Mouse (Mus musculus): ENCODE results near the gene Evi5l.
"Not testable (repeated sequence)": the region's sequence is repeated elsewhere in the genome, so short reads cannot be mapped to it uniquely, and the experiment has no call there.

Evi5l gene

DNA sequence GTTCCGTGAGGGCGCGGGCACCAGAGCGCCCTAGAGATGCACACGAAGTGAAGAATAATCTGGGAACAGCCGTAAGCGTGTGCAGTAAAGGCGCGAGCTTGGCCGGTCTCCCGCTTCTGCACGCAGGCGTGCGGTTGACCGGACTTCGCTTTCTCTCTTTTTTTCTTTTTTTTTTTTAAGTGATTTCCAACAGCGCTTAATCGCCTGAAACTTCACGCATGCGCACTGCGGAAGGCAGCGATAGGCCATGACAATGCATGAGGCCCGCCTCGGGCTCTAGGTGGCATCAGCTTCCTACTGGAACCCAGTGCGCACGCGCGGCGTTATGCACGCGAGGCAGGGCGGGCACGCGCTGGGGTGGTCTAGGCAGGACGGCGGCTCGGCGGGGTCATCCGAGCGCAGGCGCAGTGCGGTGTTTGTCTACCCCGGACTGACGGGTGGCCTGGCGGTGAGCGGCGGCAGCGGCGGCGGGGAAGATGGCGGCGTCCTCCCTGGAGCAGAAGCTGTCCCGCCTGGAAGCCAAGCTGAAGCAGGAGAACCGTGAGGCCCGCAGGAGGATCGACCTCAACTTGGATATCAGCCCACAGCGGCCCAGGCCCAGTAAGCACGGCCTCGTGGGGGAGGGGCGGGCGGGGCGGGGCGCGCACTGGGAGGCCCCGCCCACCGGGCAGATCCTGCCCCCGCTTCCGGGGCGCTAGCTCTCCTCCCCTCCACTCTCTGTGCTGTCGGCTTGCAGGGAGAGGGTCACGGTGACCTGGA lies 72.2 kb downstream of the Evi5l start, which contains the start of the genes Map2k7 and Gm49320:
Map2k7 (plus strand) TSS at position 307 of the 759 bp plus-strand sequence.
Gm49320 (plus strand) TSS at position 432 of the 759 bp plus-strand sequence.
- DNase-seq (ENCODE audit: low read depth, low spot score) = peak; percentile 93

DNA sequence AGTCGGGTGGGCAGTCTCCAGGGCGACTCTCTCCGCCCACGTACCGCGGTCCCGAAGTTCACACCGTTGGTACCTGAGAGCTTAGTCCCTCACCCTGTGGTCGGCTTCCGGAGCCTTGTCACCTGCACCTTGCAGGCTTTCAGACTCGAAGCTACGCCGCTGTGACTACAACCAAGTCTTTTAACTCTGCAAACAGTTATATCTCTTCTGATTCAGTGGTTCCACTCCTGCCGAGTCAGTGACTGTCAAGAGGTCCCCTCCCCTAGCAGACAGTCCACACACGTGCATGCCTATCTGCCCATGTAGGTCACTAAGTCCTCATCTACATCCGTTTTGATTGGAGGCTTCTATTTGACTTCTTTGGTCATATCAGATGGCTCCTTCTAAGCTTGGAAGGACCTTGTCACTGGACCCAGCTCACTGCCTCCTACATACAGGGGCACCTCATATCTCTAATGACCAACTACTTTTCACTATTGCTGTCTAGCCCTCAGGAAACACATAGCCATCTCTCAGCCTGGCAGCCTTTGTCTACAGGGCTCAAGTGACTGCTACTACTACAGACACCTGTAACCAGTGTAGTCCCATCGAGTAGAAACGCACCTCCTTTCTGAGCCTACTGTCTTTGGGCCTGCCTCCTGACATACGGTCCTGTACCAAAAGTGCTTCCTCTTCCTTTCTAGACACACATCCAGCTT lies 73.0 kb downstream of the Evi5l start:
- DNase-seq (ENCODE audit: low read depth, low spot score) = peak; percentile 32

DNA sequence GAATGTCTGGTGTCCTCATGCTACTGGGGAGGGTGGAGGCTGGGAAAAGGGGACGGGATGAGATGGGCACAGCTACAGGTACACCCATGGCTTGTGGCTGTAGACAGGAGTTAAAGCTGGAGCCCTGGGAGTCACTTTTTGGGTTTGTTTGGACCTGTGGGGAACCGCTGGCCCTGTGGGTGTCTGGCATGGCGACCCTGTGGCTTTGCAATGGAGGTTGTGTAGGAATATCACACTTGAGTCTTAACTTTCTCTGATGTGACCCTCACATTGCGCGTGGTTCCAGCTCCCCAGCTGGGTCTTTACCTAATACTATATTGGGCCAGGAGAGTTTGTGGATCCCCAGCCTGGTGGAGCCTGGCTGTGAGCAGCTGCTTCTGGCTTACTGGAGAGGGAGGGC lies 78.7 kb downstream of the Evi5l start:
- DNase-seq (ENCODE audit: low read depth, low spot score) = no peak

DNA sequence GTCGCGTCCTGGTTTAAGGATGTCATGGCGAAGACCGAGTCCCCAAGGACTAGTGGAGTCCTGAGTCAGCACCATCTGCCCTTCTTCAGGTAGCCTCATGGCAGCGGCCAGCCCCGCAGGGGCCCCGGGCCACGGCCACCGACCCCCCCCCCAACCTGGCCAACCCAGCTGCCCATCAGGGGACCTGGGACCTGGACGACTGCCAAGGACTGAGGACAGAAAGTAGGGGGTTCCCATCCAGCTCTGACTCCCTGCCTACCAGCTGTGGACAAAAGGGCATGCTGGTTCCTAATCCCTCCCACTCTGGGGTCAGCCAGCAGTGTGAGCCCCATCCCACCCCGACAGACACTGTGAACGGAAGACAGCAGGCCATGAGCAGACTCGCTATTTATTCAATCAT lies 79.4 kb downstream of the Evi5l start:
- DNase-seq (ENCODE audit: low read depth, low spot score) = no peak

DNA sequence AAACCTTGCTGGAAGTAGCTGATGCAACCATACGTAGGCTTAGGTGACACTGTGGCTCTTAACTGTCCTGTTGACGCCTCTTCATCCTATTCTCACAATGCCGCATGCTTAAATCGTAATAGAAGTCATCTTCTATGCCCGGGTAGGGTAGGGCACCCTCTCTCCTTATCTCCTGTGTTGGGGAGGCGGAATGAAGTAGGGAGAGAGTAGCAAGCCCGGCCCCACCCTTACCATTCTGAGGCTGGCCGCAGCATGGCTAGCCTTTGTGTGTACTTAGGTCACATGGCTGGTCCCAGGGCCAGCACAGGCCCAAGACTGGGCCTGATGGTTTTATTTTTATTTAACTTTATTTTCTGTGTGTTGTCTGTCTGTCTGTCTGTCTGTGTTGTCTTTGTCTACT lies 80.9 kb downstream of the Evi5l start:
- no peak for DNase-seq (ENCODE audit: low read depth, low spot score)

DNA sequence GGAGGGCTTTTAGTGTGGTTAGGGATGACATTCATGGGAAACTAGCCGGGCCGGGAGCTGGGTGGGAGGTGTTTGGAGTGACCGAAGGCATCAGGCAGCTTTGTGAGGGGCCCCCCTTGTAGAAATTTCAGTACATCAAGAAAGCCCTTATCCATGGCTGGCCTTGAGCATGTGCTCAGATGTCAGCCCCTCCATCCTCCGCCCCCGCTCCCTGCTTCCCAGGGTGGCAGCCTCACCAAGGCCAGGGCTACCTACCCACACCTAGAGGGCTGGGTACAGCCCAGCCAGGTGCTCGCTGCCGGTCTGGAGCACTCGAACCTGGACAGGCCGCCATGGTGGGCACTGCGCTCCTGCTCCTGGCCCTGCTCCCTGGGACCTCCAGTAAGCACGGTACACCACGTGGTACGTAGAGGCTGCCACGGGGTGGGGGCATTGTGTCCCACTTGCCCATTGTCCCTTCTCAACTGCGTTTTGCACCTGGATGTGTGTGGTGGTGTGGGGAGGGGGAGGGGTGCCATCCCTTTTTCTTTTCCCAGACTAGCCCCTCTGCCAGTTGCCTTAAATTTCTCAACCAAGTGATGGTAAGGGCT lies 81.7 kb downstream of the Evi5l start, which contains the start of gene Tgfbr3l:
Tgfbr3l (plus strand) TSS at position 264 of the 590 bp plus-strand sequence.
- no peak for DNase-seq (ENCODE audit: low read depth, low spot score)

DNA sequence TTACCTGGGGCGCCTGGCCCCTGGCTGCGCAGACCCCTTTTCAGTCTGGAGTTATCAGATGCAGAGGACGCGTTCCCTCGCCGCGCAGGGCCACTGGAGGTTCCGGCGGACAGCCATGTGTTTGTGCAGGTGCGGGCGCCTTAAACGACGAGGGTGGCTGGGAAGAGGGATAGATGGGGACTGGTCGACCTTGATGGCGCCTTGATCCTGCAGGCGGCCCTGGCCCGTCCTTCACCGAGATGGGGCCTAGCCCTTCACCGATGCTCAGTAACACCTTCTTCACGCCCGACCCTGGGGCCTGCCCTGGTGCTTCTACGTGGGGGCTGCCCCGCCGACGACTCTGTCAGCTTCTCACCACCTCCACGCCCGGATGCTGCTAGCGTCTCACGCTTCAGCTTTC lies 82.8 kb downstream of the Evi5l start:
- DNase-seq (ENCODE audit: low read depth, low spot score) = no peak

DNA sequence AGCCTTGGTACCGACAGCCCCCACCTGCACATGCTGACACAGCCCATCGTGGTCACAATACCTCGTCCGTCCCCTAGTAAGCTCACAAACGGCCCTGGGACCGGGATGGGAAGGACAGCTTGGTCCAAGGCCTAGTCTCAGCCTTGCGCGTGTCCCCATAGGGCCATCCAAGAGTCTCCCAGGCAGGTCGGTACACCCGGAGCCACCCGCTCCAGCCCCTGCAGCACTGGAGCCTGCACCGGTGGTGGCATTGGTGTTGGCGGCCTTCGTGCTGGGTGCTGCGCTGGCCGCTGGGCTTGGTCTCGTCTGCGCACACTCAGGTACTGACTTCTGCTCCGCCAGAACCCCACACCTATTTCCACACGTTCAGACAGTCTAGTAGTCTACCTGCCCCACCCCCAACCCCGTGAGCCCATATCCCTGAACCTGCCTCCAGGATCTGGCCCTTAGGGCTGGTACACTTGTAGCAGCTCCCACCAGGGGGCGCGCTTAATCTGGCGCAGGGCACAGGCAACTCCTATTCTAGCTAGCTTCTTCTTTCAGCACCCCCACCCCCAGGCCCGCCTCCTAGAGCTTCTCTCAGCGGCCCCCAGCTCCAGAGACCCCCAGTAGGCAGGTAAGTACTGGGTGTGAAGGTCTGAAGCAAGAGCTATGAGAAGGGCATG lies 84.1 kb downstream of the Evi5l start:
- DNase-seq (ENCODE audit: low read depth, low spot score) = peak; percentile 62

DNA sequence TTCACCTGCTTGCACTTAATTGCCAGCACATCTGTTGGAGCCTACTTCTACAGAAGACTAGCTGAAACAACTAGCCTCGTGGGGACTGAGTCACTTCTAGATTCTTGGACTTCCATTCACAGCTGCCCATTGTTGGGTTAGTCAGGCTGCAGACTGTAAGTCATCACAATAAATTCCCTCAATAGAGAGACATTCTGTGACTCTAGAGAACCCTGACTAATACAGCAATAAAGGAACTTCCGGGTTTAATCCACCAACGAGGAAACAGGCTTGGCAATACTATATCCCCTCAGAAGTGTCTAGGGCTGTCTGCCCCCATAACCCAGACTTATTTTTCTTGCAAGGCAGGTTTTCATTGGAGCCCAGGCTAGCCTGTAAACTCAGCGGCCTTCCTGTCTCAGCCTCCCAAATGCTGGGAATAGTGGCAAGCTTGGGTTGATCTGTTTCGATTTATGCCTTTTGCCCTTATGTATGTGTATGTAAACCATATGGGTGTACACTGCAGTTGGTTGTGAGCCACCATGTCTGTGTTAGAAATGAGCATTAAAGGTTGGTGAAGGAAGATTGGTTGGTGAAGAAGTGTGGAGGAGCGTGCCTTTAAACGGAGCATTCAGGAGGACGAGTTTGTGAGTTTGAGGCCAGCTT lies 85.9 kb downstream of the Evi5l start:
- DNase-seq (ENCODE audit: low read depth, low spot score) = no peak

DNA sequence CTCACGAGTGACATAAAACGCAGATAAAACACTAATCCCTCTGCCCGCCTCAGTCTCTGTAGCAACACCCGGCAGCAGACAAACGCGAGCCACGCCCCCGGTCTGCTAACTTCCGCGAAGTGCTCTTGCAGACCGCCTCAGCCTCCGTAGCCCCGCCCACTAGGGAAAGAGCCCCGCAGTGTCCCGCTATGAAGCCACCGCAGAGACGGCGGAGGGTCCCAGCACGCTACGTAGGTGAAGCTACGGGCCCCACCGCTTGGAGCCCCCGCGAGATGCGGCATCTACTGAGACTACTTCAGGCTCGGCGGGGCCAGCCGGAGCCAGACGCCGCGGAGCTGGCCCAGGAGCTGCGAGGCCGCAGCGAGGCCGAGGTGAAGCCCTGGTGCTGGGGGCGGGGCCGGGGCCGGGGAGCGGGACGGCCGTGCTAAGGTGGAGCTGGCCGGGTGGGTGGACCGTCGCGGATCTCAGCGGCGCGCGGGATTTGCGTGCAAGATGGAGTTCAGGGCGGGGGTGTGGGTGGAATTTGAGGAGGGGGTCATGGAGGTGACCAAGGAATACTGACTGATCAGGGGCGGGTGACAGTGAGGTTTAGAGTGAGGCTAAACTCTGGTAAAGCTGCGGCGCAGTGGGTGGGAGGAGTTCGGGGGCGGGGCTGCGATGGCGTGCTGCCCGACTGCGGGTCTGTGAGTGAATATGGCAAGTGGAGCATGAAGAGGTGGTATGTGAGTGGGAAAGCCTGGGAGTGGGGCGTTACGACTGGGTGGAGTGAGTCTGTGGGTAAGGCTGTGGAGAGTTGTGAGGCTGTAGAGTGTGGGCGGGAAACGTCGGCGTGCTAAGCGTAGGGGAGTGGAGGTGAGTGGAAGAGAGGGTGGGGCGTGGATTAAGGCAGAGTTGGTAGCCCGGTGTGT lies 86.8 kb downstream of the Evi5l start, which contains the start of gene Snapc2:
Snapc2 (plus strand) TSS at position 147 of the 908 bp plus-strand sequence.
- DNase-seq (ENCODE audit: low read depth, low spot score) = peak; percentile 92

DNA sequence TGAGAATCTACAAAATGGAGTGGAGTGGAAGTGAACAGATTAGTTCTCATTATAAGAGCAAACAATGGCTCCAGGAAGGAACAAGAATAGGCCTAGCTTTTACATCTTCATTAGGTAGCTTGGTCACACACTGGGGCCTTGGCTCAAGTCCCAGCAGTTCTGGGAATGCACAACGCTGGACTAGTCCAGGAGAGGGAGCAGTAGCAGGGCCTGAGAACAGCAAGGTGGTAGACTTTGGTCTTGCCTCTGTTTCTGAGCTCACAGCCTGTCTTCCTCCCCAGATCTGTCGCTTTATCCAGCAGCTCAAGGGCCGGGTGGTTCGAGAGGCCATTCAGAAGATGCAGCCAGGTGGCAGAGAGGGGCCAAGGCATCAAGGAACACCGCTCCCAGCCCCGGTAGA lies 87.6 kb downstream of the Evi5l start:
- no peak for DNase-seq (ENCODE audit: low read depth, low spot score)

DNA sequence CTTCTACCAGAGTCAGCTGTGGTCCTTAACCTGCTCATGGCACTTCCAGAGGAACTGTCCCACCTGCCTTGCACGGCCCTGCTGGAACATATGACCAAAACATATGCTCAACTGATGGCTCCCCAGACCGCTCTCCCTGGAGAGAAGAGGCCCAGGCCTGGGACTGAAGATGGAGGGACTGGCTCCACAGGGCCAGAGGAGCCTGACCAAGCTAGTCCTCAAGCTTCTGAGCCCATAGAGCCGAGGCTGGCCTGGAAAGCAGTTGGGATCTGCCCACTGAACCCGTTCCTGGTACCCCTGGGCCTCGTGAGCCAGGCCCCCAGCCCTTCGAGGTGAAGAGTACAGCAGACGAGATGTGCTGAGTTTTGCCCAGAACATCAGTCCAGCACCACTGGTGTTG lies 89.1 kb downstream of the Evi5l start:
- not testable (repeated sequence) for DNase-seq (ENCODE audit: low read depth, low spot score)

DNA sequence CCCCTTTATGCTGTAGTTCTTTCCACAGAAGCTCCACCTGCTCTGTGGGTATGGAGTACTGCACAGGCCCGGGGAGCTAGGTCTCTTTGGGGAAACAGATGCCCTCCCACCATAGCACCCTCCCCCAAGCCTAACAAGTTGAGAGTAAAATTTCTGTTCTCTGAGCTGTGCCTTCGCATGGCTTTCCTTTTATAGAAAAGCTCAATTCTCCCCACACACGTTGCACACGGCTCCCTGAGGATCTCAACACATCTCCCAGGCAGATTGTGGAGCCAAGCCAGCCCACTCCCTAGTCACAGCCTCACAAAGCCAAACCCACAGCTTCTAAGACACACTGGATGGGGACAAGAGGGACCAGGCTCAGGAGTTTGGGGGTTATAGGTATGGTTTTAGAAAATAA lies 90.5 kb downstream of the Evi5l start:
- no peak for DNase-seq (ENCODE audit: low read depth, low spot score)

DNA sequence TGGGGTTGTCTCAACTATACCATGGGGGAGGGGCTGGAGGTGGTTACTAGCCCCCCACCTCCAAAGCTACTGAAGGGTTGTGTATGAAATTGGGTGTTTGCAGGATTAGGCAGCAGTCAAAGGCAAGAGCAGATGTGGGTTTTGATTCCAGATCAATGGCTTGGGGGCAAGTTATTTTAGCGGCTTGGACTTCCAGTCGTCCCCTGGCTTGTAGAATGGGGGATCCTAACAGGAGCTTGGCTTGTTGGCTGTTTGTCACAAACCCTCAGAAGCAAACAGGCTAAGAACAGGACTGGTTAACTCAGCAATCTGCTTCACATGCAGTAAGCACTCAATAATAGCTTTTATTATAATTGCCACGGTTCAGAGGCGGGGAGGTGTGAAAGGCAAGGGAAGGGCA lies 91.0 kb downstream of the Evi5l start:
- DNase-seq (ENCODE audit: low read depth, low spot score) = no peak

DNA sequence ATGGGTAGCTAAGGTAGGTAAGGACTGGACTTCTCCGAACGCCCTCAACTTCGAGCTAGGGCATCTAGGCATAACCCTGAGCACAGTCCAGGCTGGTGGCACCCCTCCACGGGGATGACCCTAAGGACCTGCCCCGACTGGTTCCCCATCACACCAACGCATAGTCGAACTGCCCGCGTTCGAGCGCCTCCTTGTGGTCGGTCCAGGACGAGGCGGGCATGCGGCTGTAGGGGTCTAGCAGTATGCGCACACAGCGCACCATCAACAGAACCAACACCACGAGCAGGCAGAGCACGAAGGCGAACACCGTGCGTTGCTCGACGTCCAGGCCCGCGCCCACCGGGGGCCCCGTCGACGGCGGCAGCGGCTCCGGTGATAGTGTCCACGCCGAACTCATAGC lies 91.9 kb downstream of the Evi5l start:
- DNase-seq (ENCODE audit: low read depth, low spot score) = no peak

DNA sequence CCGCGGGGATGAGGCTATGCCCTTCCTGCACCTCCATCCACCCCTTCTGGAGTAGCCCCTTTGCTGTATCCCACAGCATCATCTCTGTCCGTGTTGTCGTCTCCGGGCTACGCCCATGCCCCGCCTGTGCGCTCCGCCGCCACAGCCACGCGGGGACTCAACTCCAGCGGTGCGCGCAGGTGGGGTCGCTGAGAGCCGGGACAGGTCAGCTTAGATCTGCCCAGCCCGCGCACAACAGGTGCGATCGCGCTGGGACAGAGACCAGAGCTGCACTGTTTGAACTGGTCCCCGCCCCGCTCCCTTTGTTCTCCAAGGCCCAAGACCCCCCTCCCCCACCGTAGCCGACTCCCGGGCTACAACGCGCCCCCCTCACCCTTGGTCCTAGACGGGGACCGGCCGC lies 92.3 kb downstream of the Evi5l start:
- DNase-seq (ENCODE audit: low read depth, low spot score) = no peak

DNA sequence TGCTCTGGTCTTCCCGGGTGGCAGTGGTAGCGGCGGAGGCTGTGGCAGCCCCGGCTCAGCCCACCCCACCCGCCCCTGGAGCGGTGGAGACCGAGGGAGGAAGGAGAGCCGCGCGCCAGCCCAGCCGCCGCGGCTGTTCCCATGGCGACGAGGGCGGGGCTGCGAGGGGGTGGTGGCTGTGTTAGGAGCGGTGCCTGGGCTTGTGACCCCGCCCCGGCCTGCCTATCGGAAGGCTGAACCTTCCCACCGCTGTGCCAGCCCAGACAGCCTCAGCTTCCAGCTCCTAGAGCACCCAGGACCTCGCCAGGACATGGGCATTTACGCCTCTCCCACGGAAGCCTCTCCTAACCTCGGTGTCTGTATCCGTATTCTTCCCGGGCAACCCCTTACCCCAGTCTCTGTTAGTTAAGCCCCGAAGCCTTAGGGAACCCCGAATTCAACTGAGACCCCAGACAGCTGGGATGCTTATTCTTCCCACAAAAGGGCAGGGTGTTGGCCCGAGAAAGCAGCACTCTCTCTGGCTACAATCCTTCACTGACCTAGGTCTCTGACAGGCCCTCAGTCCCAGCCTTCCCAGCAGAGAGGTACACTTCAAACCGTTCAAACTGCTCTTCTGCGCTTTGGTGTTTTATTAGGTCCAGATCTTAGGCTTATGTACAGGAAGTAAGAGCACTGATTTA lies 92.9 kb downstream of the Evi5l start, which contains the start of gene Ctxn1:
Ctxn1 (minus strand) TSS at position 150 of the 680 bp plus-strand sequence.
- peak; percentile 88 for DNase-seq (ENCODE audit: low read depth, low spot score)

DNA sequence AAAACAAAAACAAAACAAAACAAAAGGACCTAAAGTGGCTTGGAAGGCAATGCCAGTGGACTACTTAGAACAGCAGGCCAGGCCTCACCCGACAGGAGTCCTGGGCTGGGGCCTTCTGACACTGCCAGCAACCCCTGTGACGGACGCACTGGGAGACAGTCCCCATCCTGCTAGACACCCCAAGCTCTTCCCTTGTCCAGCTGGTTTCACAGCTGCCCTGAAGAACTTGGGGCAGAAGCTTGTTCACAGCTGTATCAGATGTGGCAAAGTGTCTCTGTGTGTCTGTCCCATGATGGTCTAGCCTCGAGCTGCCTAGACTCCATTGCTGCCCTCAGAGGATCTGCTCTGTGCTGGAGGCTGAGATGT lies 93.4 kb downstream of the Evi5l start:
- no peak for DNase-seq (ENCODE audit: low read depth, low spot score)
